Mouse (Mus musculus) E14TG2a.4 (cell line): Measurements from ENCODE around the gene Zfp644.

ENCODE experiments used
- H3K27me3 ChIP-seq: 2 replicates; pipeline ENCODE4 v1.6.1; 2014; ENCODE audit warnings: low read length, control low read depth; ENCODE audit not compliant: insufficient read depth
- H3K36me3 ChIP-seq: 2 replicates; pipeline ENCODE4 v1.6.1; 2014; ENCODE audit warnings: low read length, control low read depth; ENCODE audit not compliant: insufficient read depth
- H3K4me1 ChIP-seq: replicated peaks from 2 replicates; pipeline ENCODE4 v1.6.1; 2014; ENCODE audit warnings: low read depth, low read length, control low read depth
- H3K4me3 ChIP-seq: replicated peaks from 2 replicates; pipeline ENCODE4 v1.5.1; 2014; ENCODE audit warnings: mild to moderate bottlenecking, low read length
- H3K9me3 ChIP-seq: 2 replicates; pipeline ENCODE4 v1.6.1; 2014; ENCODE audit warnings: low read length, control low read depth
- CTCF ChIP-seq: conservative IDR thresholded peaks from 2 replicates; pipeline ENCODE4 v1.5.1; 2014; ENCODE audit warnings: low read length
- NANOG ChIP-seq: IDR thresholded peaks from 2 replicates; pipeline ENCODE4 v1.6.1; 2014; ENCODE audit warnings: borderline replicate concordance, low read length, mixed read lengths
- POU5F1 ChIP-seq: IDR thresholded peaks from 2 replicates; pipeline ENCODE4 v1.6.1; 2014; ENCODE audit warnings: low read length, borderline replicate concordance

Gene Zfp644

DNA sequence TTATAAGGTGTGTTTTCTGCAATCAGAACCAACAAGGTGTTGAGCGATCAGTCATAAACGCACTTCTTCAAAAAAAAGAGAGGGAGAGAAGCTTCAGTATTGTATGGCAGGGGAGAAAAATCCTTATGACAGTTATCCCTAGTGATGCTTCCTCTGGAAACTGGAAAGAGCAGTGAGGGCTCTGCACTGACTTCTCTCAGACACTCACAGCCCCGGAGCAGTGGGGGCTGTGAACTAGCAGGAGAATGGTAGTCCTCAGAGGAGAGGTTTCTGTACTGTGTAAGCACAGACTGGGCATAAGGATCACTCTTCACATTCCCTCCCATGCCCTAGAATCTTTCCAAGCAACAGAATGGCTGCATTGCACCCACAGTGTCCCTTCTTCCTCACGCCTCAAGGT, 122.0 kb downstream of the Zfp644 start:
- TF ChIP-seq CTCF (no peak), POU5F1 (no peak), NANOG (no peak)
- peaks cover 40% of the 10 kb centered on the region for H3K27me3 ChIP-seq

GRCm38 (mm10) chr5:106574560-106574946, 122.5 kb downstream of the Zfp644 start:
- Histone ChIP-seq H3K27me3 (peaks cover 40% of the 10 kb centered on the region), H3K36me3 (no peaks in the 10 kb centered on the region), H3K4me1 (peaks cover 12% of the 10 kb centered on the region; the same call in 1 of the 2 replicates), H3K4me3 (peak overlapping the region; percentile 90), H3K9me3 (no peaks in the 10 kb centered on the region)
- TF ChIP-seq POU5F1, result no peak
- TF ChIP-seq CTCF, result no peak
- no peak for TF ChIP-seq NANOG

More for the DNA sequence above, 122.0 kb downstream of the Zfp644 start:
- peaks cover 12% of the 10 kb centered on the region; the same call in 1 of the 2 replicates for H3K4me1 ChIP-seq
- no peaks in the 10 kb centered on the region for H3K9me3 ChIP-seq
- peak overlapping the region; percentile 90; the same call in 1 of the 2 replicates for H3K4me3 ChIP-seq
- no peaks in the 10 kb centered on the region for H3K36me3 ChIP-seq

DNA sequence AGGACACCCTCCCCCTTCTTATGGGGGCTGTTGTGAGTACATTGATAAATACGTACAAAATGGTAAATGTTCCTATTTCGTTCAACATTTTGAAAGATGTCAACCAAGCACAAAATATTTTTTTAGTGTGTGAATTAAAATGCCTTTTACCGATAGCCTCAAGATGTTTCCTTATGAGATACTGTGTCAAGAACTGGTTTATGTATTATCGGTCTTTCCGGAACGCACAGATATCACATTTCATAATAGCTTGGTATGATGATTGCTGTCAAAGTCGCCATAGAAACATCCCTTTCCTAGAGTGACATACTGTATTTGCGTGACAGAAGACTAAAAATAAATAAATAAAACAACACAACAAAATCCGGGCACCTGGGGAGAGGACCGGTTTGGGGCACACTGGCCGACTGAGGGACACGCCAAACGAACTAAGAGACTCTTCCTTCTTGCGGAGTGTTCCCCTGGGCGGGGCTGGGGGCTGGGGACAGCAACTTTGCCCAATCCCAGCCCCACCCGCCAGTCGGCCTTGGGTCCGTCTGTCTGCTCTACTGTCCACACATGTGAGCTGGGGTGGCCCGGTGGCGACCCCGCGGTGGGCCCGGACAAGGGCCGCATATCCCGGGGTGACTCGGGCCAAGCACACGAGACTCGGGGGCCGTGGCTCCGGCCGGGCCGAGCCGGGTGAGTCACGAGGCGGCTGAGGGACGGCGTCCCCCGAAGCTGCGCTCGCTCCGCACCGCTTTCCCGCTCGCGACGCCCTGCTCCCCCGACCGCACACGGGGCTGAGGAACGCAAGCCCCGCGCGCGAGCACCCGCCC, 123.1 kb downstream of the Zfp644 start:
- Histone ChIP-seq H3K27me3 (peaks cover 40% of the 10 kb centered on the region), H3K36me3 (no peaks in the 10 kb centered on the region), H3K4me3 (peak overlapping the region; percentile 90), H3K4me1 (peaks cover 12% of the 10 kb centered on the region; the same call in 1 of the 2 replicates), H3K9me3 (no peaks in the 10 kb centered on the region)
- TF ChIP-seq POU5F1 (no peak), NANOG (no peak), CTCF (no peak)
